Mouse (Mus musculus) liver, embryonic 16.5 days (tissue): ENCODE results near the gene Cpeb3. TPM values are rescaled to one million over a fixed set of nuclear protein-coding genes. Genes with fewer than 3 reads are reported as not detected.
A peak's percentile ranks its signal among the peaks of the same experiment; 100 is the strongest.
"Not testable (repeated sequence)": the region's sequence is repeated elsewhere in the genome, so short reads cannot be mapped to it uniquely, and the experiment has no call there.

Experiments
- ATAC-seq: fragments of 200-750 bp; cut with Nextera tagmentation; 2 replicates; pipeline ENCODE4 v1.8.0; 2017; ENCODE audit warnings: low read depth, mild to moderate bottlenecking, moderate number of reproducible peaks, moderate library complexity
- H3K27ac ChIP-seq: fragments of 300-500 bp; sonication (generic); 2 replicates; pipeline ENCODE4 v1.5.1; 2014; ENCODE audit warnings: mild to moderate bottlenecking, low read length
- H3K27me3 ChIP-seq: fragments of 300-500 bp; sonication (generic); 2 replicates; pipeline ENCODE4 v1.6.1; 2014; ENCODE audit warnings: low read depth, low read length, mixed read lengths; ENCODE audit not compliant: control insufficient read depth, insufficient read depth
- H3K36me3 ChIP-seq: fragments of 300-500 bp; sonication (generic); 2 replicates; pipeline ENCODE4 v1.6.1; 2014; ENCODE audit warnings: mild to moderate bottlenecking; ENCODE audit not compliant: control insufficient read depth, insufficient read depth
- H3K4me1 ChIP-seq: fragments of 300-500 bp; sonication (generic); 2 replicates; pipeline ENCODE4 v1.6.1; 2014; ENCODE audit warnings: low read depth, low read length, mixed read lengths; ENCODE audit not compliant: control insufficient read depth
- H3K4me2 ChIP-seq: fragments of 300-500 bp; sonication (generic); 2 replicates; pipeline ENCODE4 v1.6.1; 2014; ENCODE audit warnings: low read depth, low read length, mixed read lengths
- H3K4me3 ChIP-seq: fragments of 300-500 bp; sonication (generic); 2 replicates; pipeline ENCODE4 v1.5.1; 2014; ENCODE audit warnings: low read depth, mild to moderate bottlenecking, low read length
- H3K9ac ChIP-seq: fragments of 300-500 bp; sonication (generic); 2 replicates; pipeline ENCODE4 v1.6.1; 2014; ENCODE audit warnings: low read depth, low read length
- H3K9me3 ChIP-seq: fragments of 300-500 bp; sonication (generic); replicated peaks from 2 replicates; pipeline ENCODE4 v1.6.1; 2016; ENCODE audit warnings: low read length; ENCODE audit not compliant: control insufficient read depth
- WGBS: fragments of 180-500 bp; shearing (Covaris S2); extraction: QIAGEN DNeasy Blood & Tissue Kit; methylation state at CpG from one replicate; pipeline ENCODE4 v1.1.7; 2014; ENCODE audit not compliant: insufficient replicate concordance; 5-methylcytosine and 5-hydroxymethylcytosine counted together
- polyA plus RNA-seq: library from polyadenylated mRNA; unstranded; fragments of >200 nt; fragmentation: Nextera tagmentation; extraction: Ambion mirVana; gene quantifications from 2 replicates; pipeline ENCODE4 v1.2.1, GENCODE M21; 2015

The Cpeb3 gene
- polyA plus RNA-seq, 1 experiment from 2014 or later = 3.8 TPM

DNA sequence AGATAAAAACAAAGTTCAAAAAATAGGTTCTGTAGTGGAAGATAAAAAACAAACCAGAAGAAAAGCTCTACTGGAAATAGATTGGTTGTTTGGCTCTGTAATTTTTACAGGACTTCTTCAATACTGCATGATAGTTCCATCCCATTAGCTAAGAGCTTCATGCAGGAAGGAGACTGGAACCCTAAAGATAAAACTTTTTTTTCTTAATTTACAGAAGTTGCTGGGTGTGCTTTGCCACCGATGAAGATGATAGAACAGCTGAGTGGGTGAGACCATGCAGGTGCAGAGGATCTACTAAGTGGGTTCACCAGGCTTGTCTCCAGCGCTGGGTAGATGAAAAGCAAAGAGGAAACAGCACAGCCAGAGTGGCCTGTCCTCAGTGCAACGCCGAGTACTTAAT, 2.1 kb upstream of the Cpeb3 start:
- Histone ChIP-seq H3K4me1 (peaks cover 26% of the 10 kb centered on the region), H3K4me3 (peak overlapping the region; percentile 21; the same call in 1 of the 2 replicates), H3K4me2 (peak overlapping the region; percentile 29), H3K27ac (peak overlapping the region; percentile 55), H3K9me3 (no peaks in the 10 kb centered on the region), H3K9ac (no peak overlapping the region), H3K27me3 (no peaks in the 10 kb centered on the region), H3K36me3 (peaks cover 31% of the 10 kb centered on the region)
- 69% methylated on average over 4 of the region's 4 CpGs for WGBS
- no peak for ATAC-seq

DNA sequence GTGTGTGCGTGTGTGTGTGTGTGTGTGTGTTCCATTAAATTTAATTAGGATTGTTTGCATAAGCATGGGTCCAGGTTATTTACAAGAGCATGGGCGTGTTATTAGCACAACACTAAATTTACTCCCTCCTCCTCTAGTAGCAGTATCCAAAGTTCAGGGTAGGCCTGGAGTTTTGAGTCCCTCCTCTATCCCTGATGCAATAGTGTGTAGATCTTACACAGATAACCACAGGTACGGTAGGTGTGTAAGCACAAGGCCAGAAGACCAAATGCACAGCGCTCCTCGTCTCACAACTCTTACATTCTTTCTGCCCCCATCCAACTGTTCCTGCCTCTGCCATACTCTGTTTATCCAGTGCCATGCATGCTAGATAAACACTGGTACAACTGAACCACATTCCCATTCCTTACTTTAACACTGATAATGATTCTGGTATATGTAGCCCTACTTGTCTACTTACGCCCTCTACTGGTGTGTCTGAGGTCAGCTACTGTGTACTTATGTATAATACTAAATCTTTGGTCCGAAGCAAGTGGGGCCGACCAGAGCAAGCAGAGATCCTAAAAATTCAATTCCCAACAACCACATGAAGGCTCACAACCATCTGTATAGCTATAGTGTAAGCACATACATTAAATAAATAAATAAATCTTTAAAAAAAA, 1.2 kb upstream of the Cpeb3 start:
- Histone ChIP-seq H3K9ac (peak overlapping the region; percentile 96), H3K27ac (peak overlapping the region; percentile 91), H3K27me3 (no peaks in the 10 kb centered on the region), H3K36me3 (peaks cover 27% of the 10 kb centered on the region), H3K4me1 (peaks cover 30% of the 10 kb centered on the region), H3K4me2 (peak overlapping the region; percentile 69), H3K4me3 (peak overlapping the region; percentile 77), H3K9me3 (no peaks in the 10 kb centered on the region)
- peak; percentile 12 for ATAC-seq
- 67% methylated on average over 8 of the region's 8 CpGs for WGBS

DNA sequence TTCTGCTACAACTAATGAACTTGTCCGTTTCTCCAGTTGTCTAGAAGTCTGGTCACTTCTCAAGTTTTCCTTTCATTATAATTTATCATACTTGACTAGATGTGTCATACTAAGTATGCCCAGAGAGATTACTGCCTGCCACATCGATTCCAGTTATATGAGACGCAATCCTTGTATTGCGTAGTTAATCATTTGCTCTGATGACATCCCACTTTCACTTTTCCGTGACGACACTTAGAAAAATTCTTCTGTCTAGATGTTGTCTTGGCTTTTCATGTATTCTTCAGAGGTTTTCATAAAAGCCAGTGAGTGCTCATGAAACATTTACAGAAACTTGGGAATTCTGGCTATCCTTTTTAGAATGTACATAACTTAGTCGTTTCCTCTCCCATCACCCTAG, 585 bp upstream of the Cpeb3 start:
- Histone ChIP-seq H3K9me3 (no peaks in the 10 kb centered on the region), H3K4me3 (peak overlapping the region; percentile 77), H3K4me2 (peak overlapping the region; percentile 69), H3K4me1 (peaks cover 33% of the 10 kb centered on the region), H3K9ac (peak overlapping the region; percentile 96), H3K36me3 (peaks cover 27% of the 10 kb centered on the region), H3K27ac (peak overlapping the region; percentile 91), H3K27me3 (no peaks in the 10 kb centered on the region)
- WGBS = 50% methylated on average over 7 of the region's 7 CpGs
- ATAC-seq = no peak

DNA sequence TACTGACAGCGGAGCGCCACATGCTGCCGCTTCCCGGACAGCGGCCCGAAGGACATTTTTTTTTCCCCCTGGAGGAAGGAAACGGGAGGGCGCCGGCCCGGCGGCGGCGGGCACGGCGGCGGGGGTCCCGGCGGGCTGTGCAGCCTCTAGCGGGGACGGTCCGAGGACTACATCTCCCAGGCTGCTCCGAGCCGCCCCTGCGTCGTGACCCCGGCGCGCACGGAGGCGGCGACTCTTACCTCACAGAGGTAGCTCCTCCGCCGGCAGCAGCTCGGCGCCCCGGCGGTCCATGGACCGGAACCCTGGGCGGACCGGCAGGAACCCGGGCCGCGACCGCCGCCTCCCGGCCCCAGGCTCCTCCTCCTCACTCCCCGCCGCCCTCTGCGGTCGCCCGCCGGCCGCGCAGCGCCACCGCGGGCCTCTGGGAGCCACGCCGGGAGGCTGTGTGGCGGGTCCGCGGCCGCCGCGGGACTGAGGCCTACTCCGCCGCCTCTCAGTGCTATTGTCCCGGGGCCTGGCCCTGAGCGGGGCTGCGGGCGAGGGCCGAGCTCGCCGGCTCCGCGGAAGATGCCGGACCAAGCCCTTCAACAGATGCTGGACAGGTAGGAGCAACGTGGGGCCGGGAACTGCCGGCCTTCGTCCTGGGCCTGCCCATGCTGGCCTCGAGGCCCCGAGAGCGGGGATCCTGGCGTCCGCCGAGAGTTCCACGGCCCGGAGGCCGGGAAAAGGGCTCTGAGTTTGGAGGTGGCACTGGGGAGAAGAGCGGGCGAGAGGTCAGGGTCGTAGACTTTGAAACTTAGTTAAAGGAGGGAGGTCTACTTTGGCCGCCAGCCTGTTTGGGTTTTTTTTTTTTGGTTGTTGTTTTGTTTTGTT, 862 bp downstream of the Cpeb3 start, which contains the start of gene March5:
Gene March5, plus strand, starts transcription at position 241 of the 873 bp plus-strand sequence.
- H3K9me3 ChIP-seq = no peaks in the 10 kb centered on the region
- no peaks in the 10 kb centered on the region for H3K27me3 ChIP-seq
- peaks cover 37% of the 10 kb centered on the region for H3K4me1 ChIP-seq
- H3K36me3 ChIP-seq = peaks cover 17% of the 10 kb centered on the region
- peak within 1 kb of the TSS; percentile 91 for H3K27ac ChIP-seq
- ATAC-seq = peak; percentile 90
- under 1% methylated on average over 82 of the region's 94 CpGs for WGBS
- H3K4me3 ChIP-seq = peak within 1 kb of the TSS; percentile 77
- H3K9ac ChIP-seq = peak within 1 kb of the TSS; percentile 96
- peak within 1 kb of the TSS; percentile 69 for H3K4me2 ChIP-seq

DNA sequence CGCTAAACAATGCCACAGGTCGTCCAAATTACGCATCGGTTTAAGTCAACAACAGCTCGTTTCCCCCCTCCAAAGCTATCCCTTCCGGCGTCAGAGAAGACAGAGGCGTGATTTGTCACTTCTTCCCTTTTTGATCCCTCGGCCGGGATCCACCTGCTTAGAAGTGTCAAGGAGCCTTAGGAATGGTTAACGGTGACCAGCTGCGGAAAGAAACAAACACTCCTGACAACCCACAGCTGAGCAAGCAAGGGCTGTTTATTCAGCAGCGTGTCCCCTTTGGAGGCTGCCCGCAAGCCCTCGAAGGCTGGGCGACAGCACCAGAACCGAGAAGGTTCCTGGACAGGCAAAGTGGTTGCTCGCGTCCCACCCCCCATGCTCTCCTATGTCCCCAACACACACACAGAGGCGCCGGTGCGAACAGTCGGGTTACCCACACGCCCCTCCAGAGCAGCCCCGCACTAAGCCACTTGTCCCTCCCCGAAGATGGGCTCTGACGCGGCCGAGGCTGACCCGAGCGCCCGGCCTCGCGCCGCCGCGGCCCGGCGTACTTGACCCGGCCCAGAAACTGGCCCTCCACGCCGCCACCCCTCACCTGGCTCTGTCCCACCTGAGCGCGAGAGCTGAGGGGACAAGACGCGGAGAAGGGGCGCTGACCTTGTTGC, 1.6 kb downstream of the Cpeb3 start:
- Histone ChIP-seq H3K36me3 (peaks cover 9% of the 10 kb centered on the region), H3K27me3 (no peaks in the 10 kb centered on the region), H3K9me3 (no peaks in the 10 kb centered on the region), H3K4me3 (peak overlapping the region; percentile 77), H3K27ac (peak overlapping the region; percentile 91), H3K4me2 (peak overlapping the region; percentile 69), H3K4me1 (peaks cover 42% of the 10 kb centered on the region), H3K9ac (peak overlapping the region; percentile 96)
- WGBS = under 1% methylated on average over 47 of the region's 47 CpGs
- ATAC-seq = peak; percentile 51

DNA sequence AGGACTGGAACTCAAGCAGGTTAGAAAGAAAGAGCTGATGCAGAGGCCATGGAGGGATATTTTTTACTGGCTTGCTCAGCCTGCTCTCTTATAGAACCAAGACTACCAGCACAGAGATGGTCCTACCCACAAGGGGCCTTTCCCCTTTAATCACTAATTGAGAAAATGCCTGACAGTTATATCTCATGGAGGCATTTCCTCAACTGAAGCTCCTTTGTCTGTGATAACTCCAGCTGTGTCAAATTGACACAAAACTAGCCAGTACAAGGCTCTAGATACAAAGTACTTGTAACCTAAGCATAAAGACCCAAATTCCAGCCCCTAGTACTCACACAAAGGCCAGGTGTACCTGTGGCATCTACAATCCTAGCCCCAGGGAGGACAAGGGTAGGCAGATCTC, 3.2 kb downstream of the Cpeb3 start:
- Histone ChIP-seq H3K4me1 (peaks cover 35% of the 10 kb centered on the region), H3K4me3 (peak overlapping the region; percentile 77), H3K27ac (peak overlapping the region; percentile 82), H3K4me2 (peak overlapping the region; percentile 69), H3K9ac (peak overlapping the region; percentile 57)
- not testable (repeated sequence) for H3K27me3 ChIP-seq, H3K36me3 ChIP-seq, ATAC-seq, H3K9me3 ChIP-seq

DNA sequence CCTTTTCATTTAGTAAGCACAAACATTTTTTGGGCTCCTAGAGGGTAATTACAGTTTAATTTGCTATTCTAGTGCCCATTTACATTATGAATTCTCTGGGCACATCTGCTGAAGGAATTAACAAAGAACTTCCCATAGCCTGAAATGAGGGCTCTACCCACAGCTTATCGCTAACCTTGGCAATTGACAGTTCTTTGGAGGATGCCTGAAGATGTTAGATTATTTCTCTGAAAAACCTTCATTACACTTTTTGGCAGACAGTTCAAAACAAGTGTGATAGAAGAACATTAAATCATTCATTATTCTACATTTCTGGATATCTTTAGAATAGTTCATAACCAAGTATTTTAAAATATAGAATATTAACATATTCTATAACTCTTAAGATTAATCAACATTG, 5.0 kb downstream of the Cpeb3 start:
- WGBS = 27% methylated on average over 1 of the region's 1 CpGs
- H3K27ac ChIP-seq = no peak overlapping the region

DNA sequence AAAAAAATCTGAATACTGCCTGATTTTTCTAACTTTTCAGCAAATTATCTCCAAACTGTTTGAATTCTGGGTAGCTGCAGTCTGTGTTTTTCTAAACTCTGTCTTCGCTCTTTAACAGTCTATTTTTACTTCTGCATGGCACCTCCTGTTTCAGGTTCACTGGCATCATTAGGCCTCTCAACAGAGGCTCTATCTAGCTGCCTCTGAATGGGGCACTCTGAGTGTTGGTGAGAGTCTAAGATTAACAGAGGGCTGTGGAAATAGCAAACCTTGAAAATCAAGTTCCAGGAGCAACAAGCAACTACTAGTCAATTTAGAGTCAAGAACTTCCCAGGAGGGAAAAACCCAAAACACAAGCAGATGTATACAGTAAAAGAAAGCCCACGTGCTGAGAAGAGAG, 8.5 kb downstream of the Cpeb3 start:
- ATAC-seq = no peak
- no peaks in the 10 kb centered on the region for H3K9me3 ChIP-seq
- 77% methylated on average over 2 of the region's 2 CpGs for WGBS
- no peak overlapping the region for H3K4me2 ChIP-seq
- no peaks in the 10 kb centered on the region for H3K36me3 ChIP-seq
- H3K27ac ChIP-seq = no peak overlapping the region
- no peaks in the 10 kb centered on the region for H3K27me3 ChIP-seq
- H3K4me3 ChIP-seq = no peak overlapping the region
- H3K4me1 ChIP-seq = peaks cover 37% of the 10 kb centered on the region
- no peak overlapping the region for H3K9ac ChIP-seq

More for the DNA sequence above, 5.0 kb downstream of the Cpeb3 start:
- Histone ChIP-seq H3K36me3 (no peaks in the 10 kb centered on the region), H3K9ac (no peak overlapping the region), H3K4me1 (peaks cover 34% of the 10 kb centered on the region), H3K27me3 (no peaks in the 10 kb centered on the region), H3K9me3 (no peaks in the 10 kb centered on the region), H3K4me3 (no peak overlapping the region), H3K4me2 (no peak overlapping the region)
- ATAC-seq = no peak
